In genomic region chr15:99221315-99221952, GRCm38 (mm10) we compare ENCODE assay signal across 17 mouse cellular contexts. TPM values are rescaled to one million over a fixed set of nuclear protein-coding genes. Genes with fewer than 3 reads are reported as not detected.
DNase-seq lines count a peak whose midpoint lies in the region; ATAC-seq and TF ChIP-seq lines count a peak whose summit lies in the region.
"Had no signal": no experiment of that assay in that cellular context is flagged by ENCODE, and none has a peak within 500 bp of the region (broad histone marks: within the 10 kb centered on the region; RNA-seq: fewer than 3 reads in every experiment).

No protein-coding gene starts in this region.

- TF ChIP-seq POLR2A in olfactory bulb, adult 2 months (IDR thresholded peaks at IDR 0.05; ENCODE audit: insufficient read depth, low read depth, low read length): no peak
- TF ChIP-seq POLR2A in cerebellum, adult 2 months (IDR thresholded peaks at IDR 0.05; ENCODE audit: borderline replicate concordance, insufficient read depth, low read length): no peak

- H3K4me3 ChIP-seq in olfactory bulb, adult 2 months (ENCODE audit: insufficient read depth, low read depth, low read length): no peak overlapping the region
- no peak overlapping the region for H3K4me3 ChIP-seq in cerebellum, adult 2 months (replicated peaks; ENCODE audit: insufficient read depth, low read depth, low read length)
- H3K4me3 ChIP-seq: embryonic facial prominence, embryonic 15.5 days; forebrain, embryonic 12.5 days; heart, adult 2 months; layer of hippocampus, adult 2 months; liver, embryonic 13.5 days had no signal

- H3K27ac ChIP-seq in olfactory bulb, adult 2 months (ENCODE audit: insufficient read depth, low read depth, low read length): peak overlapping the region; percentile 74
- H3K27ac ChIP-seq in cerebellum, adult 2 months (ENCODE audit: insufficient read depth, low read length): no peak overlapping the region
- H3K27ac ChIP-seq: embryonic facial prominence, embryonic 15.5 days; forebrain, embryonic 12.5 days; heart, adult 2 months; layer of hippocampus, adult 2 months; liver, embryonic 13.5 days had no signal

- H3K4me1 ChIP-seq in olfactory bulb, adult 2 months (ENCODE audit: control insufficient read depth, insufficient read depth, low read length): peaks cover 44% of the 10 kb centered on the region
- H3K4me1 ChIP-seq in cerebellum, adult 2 months (ENCODE audit: control insufficient read depth, insufficient read depth, low read length): no peaks in the 10 kb centered on the region

- DNase-seq in frontal cortex, postnatal 10 days (ENCODE audit: low spot score in 2 of 2): no peak
- DNase-seq in testis, postnatal 14 days (ENCODE audit: low spot score): peak; percentile 50
- no peak for DNase-seq in testis, postnatal 10 days (ENCODE audit: low spot score)
- peak; percentile 82 for DNase-seq in forelimb bud, embryonic 11.5 days (ENCODE audit: low read depth, low spot score)
- DNase-seq in cerebellum, adult 2 months: no peak
- no peak for DNase-seq in kidney, postnatal 4 days
- DNase-seq: cerebellum, adult 9-10 months; heart, adult 2 months; heart, postnatal 10 days; liver, embryonic 13.5 days; right cerebral cortex, postnatal 25 days had no signal

- ATAC-seq in frontal cortex, adult (ENCODE audit: low TSS enrichment): peak; percentile 10; the same call in 1 of the 2 replicates
- ATAC-seq: Patski had no signal

- peaks cover 2% of the 10 kb centered on the region; the same call in 1 of the 2 replicates for H3K27me3 ChIP-seq in cerebellum, adult 2 months (ENCODE audit: control insufficient read depth, insufficient read depth, low read length)

- TF ChIP-seq CTCF in olfactory bulb, adult 2 months (IDR thresholded peaks at IDR 0.05; ENCODE audit: insufficient read depth, low read depth, low read length): no peak
- TF ChIP-seq CTCF in cerebellum, adult 2 months (IDR thresholded peaks at IDR 0.05; ENCODE audit: borderline replicate concordance, insufficient read depth, low read depth, low read length): no peak

- WGBS in olfactory bulb, adult 2 months: 18% methylated on average over 8 of the region's 8 CpGs
- 48% methylated on average over 8 of the region's 8 CpGs for WGBS in cerebellum, adult 2 months

RNA-seq across cellular contexts. Expression of gene Kcnh3, which starts 3.2 kb away (rescaled TPM):
- not detected in 2 replicates for polyA plus RNA-seq in olfactory bulb, adult 2 months (2012; ENCODE audit: insufficient read depth, insufficient read length, low replicate concordance, missing spikeins)
- 5.0 and 7.0 TPM in 2 replicates for polyA plus RNA-seq in cerebellum, adult 2 months (2012; rRNA removed)

RNA-seq across cellular contexts. Expression of gene Mcrs1, which starts 30.3 kb away (rescaled TPM):
- not detected in 2 replicates for polyA plus RNA-seq in olfactory bulb, adult 2 months (2012; ENCODE audit: insufficient read depth, insufficient read length, low replicate concordance, missing spikeins)
- 84.9 and 94.4 TPM in 2 replicates for polyA plus RNA-seq in cerebellum, adult 2 months (2012; rRNA removed)

Comparison
In these comparisons a context has a peak if more than half of its experiments do, and no peak if none do; other contexts are left out.
1. DNase-seq: peak in testis, postnatal 14 days (single experiment) and forelimb bud, embryonic 11.5 days (single experiment); none in frontal cortex, postnatal 10 days (0 of 2), testis, postnatal 10 days (single experiment), cerebellum, adult 2 months (0 of 2) and kidney, postnatal 4 days (0 of 2).